Mouse (Mus musculus) left cerebral cortex, adult 2 months (tissue): Measurements from ENCODE around the gene Ffar2. TPM values are rescaled to one million over a fixed set of nuclear protein-coding genes. Genes with fewer than 3 reads are reported as not detected.
A peak's percentile ranks its signal among the peaks of the same experiment; 100 is the strongest.

Experiments
- DNase-seq, 2 experiments: peaks; one replicate each; pipeline ENCODE4 v3.0.0; 2021 to 2022; ENCODE audit warnings: low spot score in 2 of 2, mixed read lengths in 1 of 2; ENCODE audit errors: extremely low spot score in 1 of 2
- H3K27ac ChIP-seq: fragments of 200-600 bp; 2 replicates; pipeline ENCODE4 v1.8.1; 2022
- H3K4me3 ChIP-seq: fragments of 200-600 bp; 2 replicates; pipeline ENCODE4 v1.8.1; 2022
- CTCF ChIP-seq: fragments of 200-600 bp; IDR thresholded peaks from 2 replicates; pipeline ENCODE4 v1.8.1; 2022; ENCODE audit warnings: antibody characterized with exemption, mild to moderate bottlenecking, moderate library complexity
- intact Hi-C: fragments of 180-260 bp; cut with DNase I; formaldehyde crosslinking; loops from one replicate; pipeline ENCODE4 v1.15.1; 2025
- total RNA-seq, 2 experiments: library from RNA; stranded (reverse); gene quantifications; 2 replicates each; pipeline ENCODE4 v1.2.3; 2021

The Ffar2 gene
- total RNA-seq, 2 experiments from 2014 or later = not detected

GRCm38 (mm10) chr7:30820131-30820530 lies 3.4 kb downstream of the Ffar2 start:
- no peak for TF ChIP-seq CTCF
- Histone ChIP-seq H3K4me3 (no peak overlapping the region), H3K27ac (no peak overlapping the region)
- intact Hi-C loops = no loop called here
- no peak for DNase-seq

DNA sequence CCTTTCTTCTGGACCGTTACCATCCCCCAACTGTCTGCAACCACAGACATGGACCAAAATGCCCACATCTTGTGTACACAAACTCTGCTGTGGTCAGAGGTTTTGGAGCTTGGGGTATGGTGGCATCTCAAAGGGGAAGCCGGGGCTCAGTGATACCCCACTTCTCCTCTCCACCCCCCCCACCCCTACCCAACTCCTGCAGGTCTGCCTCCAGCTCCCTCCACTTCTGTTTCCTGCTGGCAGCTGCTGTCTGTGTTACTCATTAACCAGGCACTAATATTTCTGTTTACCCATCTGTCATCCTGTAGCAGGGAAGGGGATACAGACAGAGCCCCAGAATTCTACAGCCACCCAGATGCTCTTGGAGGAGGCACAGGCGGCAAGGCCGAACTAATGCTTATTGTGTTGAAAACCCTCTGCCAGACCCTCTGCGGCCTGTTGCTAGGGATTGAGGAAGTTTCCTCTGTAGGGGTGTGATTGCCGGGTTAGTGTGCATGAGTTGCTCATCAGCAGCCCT lies 11.2 kb downstream of the Ffar2 start:
- intact Hi-C loops = no loop called here
- no peak for TF ChIP-seq CTCF
- no peak for DNase-seq
- H3K27ac ChIP-seq = no peak overlapping the region
- no peak overlapping the region for H3K4me3 ChIP-seq

GRCm38 (mm10) chr7:30811757-30812290 lies 11.8 kb downstream of the Ffar2 start:
- H3K27ac ChIP-seq = no peak overlapping the region
- no peak for DNase-seq
- no peak overlapping the region for H3K4me3 ChIP-seq
- intact Hi-C loops = no loop called here
- no peak for TF ChIP-seq CTCF

- intact Hi-C loops = no loop called here
- peak; percentile 18; the same call in 1 of the 2 replicates for TF ChIP-seq CTCF
- no peak overlapping the region for H3K27ac ChIP-seq
- DNase-seq = no peak
- no peak overlapping the region for H3K4me3 ChIP-seq
Observed at GRCm38 (mm10) chr7:30810319-30810718, 13.3 kb downstream of the Ffar2 start.

DNA sequence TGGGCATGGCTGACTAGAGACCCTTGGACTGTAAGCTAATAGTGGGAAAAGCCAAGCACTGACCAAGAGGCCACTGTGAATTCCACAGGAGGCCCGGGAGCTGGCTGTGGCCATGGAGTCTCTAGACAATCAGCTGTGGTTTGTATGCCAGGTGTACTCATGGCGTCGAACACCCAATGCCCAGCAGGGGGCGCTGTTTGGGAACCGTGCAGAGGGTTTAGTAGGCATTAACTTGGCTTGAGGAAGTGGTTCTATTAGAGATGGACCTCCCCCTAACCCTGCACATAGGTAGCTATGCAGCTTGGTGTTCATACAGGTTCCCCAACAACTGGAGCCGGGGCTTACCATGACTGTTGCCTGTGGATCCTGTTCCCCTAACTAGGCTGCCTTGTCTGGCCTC lies 17.7 kb downstream of the Ffar2 start:
- intact Hi-C loops = no loop called here
- Histone ChIP-seq H3K4me3 (no peak overlapping the region), H3K27ac (no peak overlapping the region)
- no peak for DNase-seq
- peak; percentile 41 for TF ChIP-seq CTCF

DNA sequence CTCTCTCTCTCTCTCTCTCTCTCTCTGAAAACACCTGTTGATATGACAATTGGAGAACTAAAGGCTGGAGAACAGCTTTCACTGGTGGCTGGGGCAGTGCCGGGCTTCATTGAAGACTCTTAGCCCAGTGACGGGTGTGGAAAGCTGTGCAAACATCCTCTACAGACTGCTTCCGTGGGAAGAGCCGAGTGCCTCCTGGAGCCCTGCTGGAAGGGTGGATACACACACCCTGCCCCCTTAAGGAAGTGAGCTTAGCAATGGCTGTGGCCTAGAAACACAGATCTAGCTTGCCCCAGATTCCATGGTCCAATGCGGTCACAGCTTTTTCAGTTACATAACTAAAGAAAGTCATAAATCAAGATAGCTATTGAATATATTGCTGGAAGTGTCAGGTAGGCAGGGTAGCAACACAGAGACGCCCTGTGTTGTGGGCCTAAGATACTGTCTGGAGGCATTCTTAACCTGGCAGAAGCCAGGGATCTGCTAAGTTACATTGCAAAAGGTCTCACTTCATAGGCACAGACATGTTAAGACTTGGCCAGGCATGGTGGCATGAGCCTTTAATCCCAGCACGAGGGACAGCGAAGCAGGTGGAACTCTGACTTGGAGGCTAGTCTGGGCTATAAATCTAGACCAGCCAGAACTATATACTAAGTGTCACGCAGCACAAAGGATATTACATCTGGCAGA lies 19.4 kb downstream of the Ffar2 start:
- Histone ChIP-seq H3K4me3 (no peak overlapping the region), H3K27ac (no peak overlapping the region)
- no peak for DNase-seq
- TF ChIP-seq CTCF = no peak
- intact Hi-C loops = no loop called here

DNA sequence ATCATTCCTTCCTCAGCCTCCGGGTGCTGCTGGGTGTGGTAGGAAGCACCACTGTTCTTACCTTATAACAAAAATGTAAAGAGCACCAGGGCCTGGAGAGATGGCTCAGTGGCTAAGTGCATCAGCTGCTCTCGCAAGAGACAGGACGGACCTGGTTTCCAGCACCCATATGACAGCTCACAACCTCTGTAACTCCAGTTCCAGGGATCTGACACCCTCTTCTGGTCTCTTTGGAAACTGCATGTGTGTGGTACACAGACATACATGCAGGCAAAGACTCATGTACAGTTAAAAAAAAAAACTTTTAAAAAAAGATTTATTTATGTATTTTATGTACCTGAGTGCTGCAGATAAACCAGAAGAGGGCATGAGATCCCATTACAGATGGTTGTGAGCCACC lies 20.3 kb downstream of the Ffar2 start:
- no peak for TF ChIP-seq CTCF
- no peak for DNase-seq
- Histone ChIP-seq H3K27ac (no peak overlapping the region), H3K4me3 (no peak overlapping the region)
- intact Hi-C loops = no loop called here

GRCm38 (mm10) chr7:30800653-30801052 lies 22.9 kb downstream of the Ffar2 start:
- no peak; the same call in 1 of the 2 replicates for TF ChIP-seq CTCF
- intact Hi-C loops = no loop called here
- no peak overlapping the region for H3K4me3 ChIP-seq
- H3K27ac ChIP-seq = no peak overlapping the region
- DNase-seq = no peak

DNA sequence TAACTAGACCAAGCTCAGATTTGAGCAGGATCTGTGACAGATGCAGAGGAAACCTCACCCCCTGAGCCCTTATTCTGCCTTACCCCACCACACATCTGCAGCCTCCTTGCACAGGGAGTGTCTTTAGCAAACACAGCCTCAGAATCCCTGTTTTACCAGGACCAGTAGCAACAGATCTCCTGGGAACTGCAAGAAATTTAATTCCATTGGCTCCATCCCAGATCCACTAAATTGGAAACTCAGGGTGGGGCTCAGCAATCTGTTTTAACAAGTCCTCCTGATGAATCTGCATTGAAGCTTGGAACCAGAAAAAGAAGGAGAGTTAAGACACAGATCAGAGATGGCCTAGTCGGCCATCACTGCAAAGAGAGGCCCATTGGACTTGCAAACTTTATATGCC lies 26.8 kb downstream of the Ffar2 start:
- DNase-seq = no peak
- intact Hi-C loops = loop anchor here (5.0 kb wide), 1 partner anchor 61 kb away; the partner anchor contains the start of gene Ffar3
- H3K27ac ChIP-seq = no peak overlapping the region; the same call in 1 of the 2 replicates
- H3K4me3 ChIP-seq = no peak overlapping the region
- TF ChIP-seq CTCF = no peak

DNA sequence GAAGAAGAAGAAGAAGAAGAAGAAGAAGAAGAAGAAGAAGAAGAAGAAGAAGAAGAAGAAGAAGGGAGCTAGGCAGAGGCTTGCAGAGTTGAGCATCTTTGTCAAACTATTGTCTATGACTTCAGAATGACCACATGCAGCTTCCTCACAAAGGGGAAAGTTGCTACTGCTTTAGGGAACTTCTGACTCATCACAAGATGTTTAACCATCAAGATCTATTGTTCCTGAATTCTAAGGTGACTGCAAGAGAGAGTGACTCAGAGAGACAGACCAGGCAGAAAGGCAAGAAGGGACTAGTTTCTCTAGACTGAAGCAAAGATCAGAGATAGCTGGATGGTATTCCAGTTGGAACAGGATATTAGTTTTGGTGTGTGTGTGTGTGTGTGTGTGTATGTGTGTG lies 28.7 kb downstream of the Ffar2 start:
- intact Hi-C loops = loop anchor here (5.0 kb wide), 1 partner anchor 62 kb away; the partner anchor contains the start of gene Ffar3
- no peak for TF ChIP-seq CTCF
- DNase-seq = no peak
- no peak overlapping the region for H3K4me3 ChIP-seq
- H3K27ac ChIP-seq = no peak overlapping the region

DNA sequence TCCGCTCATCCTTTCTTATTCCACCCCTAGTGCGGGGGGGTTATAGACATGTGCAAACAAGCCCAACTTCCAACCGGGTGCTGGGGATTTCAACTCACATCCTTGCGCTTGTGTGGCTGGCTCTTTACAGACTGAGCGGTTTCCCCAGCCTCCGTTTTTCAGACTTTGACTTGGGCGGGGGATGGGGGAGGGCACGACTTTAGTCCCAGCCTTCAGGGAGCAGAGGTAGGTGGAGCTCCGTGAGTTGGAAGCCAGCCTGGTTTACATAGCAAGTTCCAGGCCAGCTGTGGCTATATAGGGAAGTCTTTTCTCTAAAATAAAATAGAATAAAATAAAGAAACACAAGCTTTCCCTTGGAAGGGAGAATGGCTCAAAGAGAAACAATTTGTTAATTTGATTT lies 31.7 kb downstream of the Ffar2 start:
- Histone ChIP-seq H3K27ac (no peak overlapping the region), H3K4me3 (no peak overlapping the region)
- intact Hi-C loops = no loop called here
- no peak for TF ChIP-seq CTCF
- DNase-seq = no peak

- DNase-seq = no peak
- TF ChIP-seq CTCF = no peak
- intact Hi-C loops = no loop called here
- Histone ChIP-seq H3K27ac (no peak overlapping the region), H3K4me3 (no peak overlapping the region)
Observed at GRCm38 (mm10) chr7:30790141-30790540, 33.4 kb downstream of the Ffar2 start.
